12 mouse cellular contexts compared by ENCODE assay signal in genomic region chr6:89280555-89280954, GRCm38 (mm10).
DNase-seq lines count a peak whose midpoint lies in the region; ATAC-seq lines count a peak whose summit lies in the region.
"Had no signal": no experiment of that assay in that cellular context is flagged by ENCODE, and none has a peak within 500 bp of the region (broad histone marks: within the 10 kb centered on the region; RNA-seq: fewer than 3 reads in every experiment).

No protein-coding gene starts in this region.

- H3K4me3 ChIP-seq in lung, embryonic 16.5 days (ENCODE audit: low read length): no peak overlapping the region
- no peak overlapping the region for H3K4me3 ChIP-seq in kidney, embryonic 14.5 days (ENCODE audit: low read length)
- H3K4me3 ChIP-seq: erythroblast, embryonic 14.5 days; heart, embryonic 15.5 days; limb, embryonic 13.5 days had no signal

- H3K9me3 ChIP-seq in lung, embryonic 16.5 days (ENCODE audit: control insufficient read depth, low read length): no peaks in the 10 kb centered on the region; the same call in 1 of the 2 replicates
- H3K9me3 ChIP-seq in kidney, embryonic 14.5 days (ENCODE audit: control insufficient read depth, low read length): no peaks in the 10 kb centered on the region
- H3K9me3 ChIP-seq: heart, embryonic 15.5 days had no signal

- no peaks in the 10 kb centered on the region for H3K27me3 ChIP-seq in lung, embryonic 16.5 days (ENCODE audit: control insufficient read depth, insufficient read depth, low read depth, low read length)
- no peaks in the 10 kb centered on the region for H3K27me3 ChIP-seq in kidney, embryonic 14.5 days (ENCODE audit: control insufficient read depth, insufficient read depth, low read length)
- H3K27me3 ChIP-seq: heart, embryonic 15.5 days had no signal

- H3K9ac ChIP-seq in lung, embryonic 16.5 days (ENCODE audit: low read length): no peak overlapping the region
- H3K9ac ChIP-seq in kidney, embryonic 14.5 days (ENCODE audit: low read depth, low read length): no peak overlapping the region
- H3K9ac ChIP-seq: heart, embryonic 15.5 days; limb, embryonic 13.5 days had no signal

- H3K4me1 ChIP-seq in lung, embryonic 16.5 days (replicated peaks; ENCODE audit: control insufficient read depth, insufficient read depth, low read length): peaks cover 10% of the 10 kb centered on the region; the same call in 1 of the 2 replicates
- 0 out of 2 replicates have a peak, but pooled peaks cover 4% of the 10 kb centered on the region for H3K4me1 ChIP-seq in kidney, embryonic 14.5 days (ENCODE audit: control insufficient read depth, insufficient read depth, low read length)
- H3K4me1 ChIP-seq: heart, embryonic 15.5 days had no signal

- 0 out of 2 replicates have a peak, but pooled peaks have one; percentile 18 for ATAC-seq in lung, embryonic 16.5 days (ENCODE audit: low read depth)
- ATAC-seq in granulocyte monocyte progenitor cell, adult 5-6 weeks (replicated peaks; ENCODE audit: poor library complexity, severe bottlenecking): peak; percentile 98
- no peak for ATAC-seq in kidney, embryonic 14.5 days (ENCODE audit: low FRiP score, low TSS enrichment)

- DNase-seq in adrenal gland, adult (ENCODE audit: inconsistent age in 2 of 2, low spot score in 1 of 2): peak; percentile 54 to 68
- DNase-seq in adrenal gland, adult 18-20 months (ENCODE audit: low spot score in 2 of 2): no peak
- no peak for DNase-seq in lung, postnatal 14 days
- peak; percentile 82 to 88 for DNase-seq in monocyte, adult 2 months (ENCODE audit: low read depth in 1 of 2, low spot score in 2 of 2)
- no peak for DNase-seq in urinary bladder, adult 2 months (ENCODE audit: low spot score)
- DNase-seq: cerebellum, adult 9-11 months had no signal

- no peak overlapping the region for H3K27ac ChIP-seq in lung, embryonic 16.5 days (ENCODE audit: low read length)
- H3K27ac ChIP-seq in kidney, embryonic 14.5 days (ENCODE audit: low read depth, low read length): no peak overlapping the region
- H3K27ac ChIP-seq: heart, embryonic 15.5 days; limb, embryonic 13.5 days had no signal

- 60% methylated on average over 4 of the region's 4 CpGs for WGBS in lung, embryonic 16.5 days
- WGBS in kidney, embryonic 14.5 days: 83% methylated on average over 4 of the region's 4 CpGs

- H3K36me3 ChIP-seq in lung, embryonic 16.5 days (ENCODE audit: control insufficient read depth, insufficient read depth, low read length): no peaks in the 10 kb centered on the region
- no peaks in the 10 kb centered on the region for H3K36me3 ChIP-seq in kidney, embryonic 14.5 days (ENCODE audit: control insufficient read depth, insufficient read depth, low read length)
- H3K36me3 ChIP-seq: heart, embryonic 15.5 days; limb, embryonic 13.5 days had no signal

- no peak overlapping the region for H3K4me2 ChIP-seq in lung, embryonic 16.5 days (ENCODE audit: low read depth, low read length)
- H3K4me2 ChIP-seq in kidney, embryonic 14.5 days (replicated peaks; ENCODE audit: low read depth, low read length): no peak overlapping the region
- H3K4me2 ChIP-seq: heart, embryonic 15.5 days; limb, embryonic 13.5 days had no signal

Comparison
In these comparisons a context has a peak if more than half of its experiments do, and no peak if none do; other contexts are left out.
1. DNase-seq: peak in adrenal gland, adult (2 of 2) and monocyte, adult 2 months (2 of 2); none in adrenal gland, adult 18-20 months (0 of 2), lung, postnatal 14 days (single experiment) and urinary bladder, adult 2 months (single experiment).